Mouse (Mus musculus) monocyte, adult 5-6 weeks (primary cell): ENCODE measurements around the gene Psme2b. TPM values are rescaled to one million over a fixed set of nuclear protein-coding genes. Genes with fewer than 3 reads are reported as not detected.
A peak's percentile ranks its signal among the peaks of the same experiment; 100 is the strongest.
"Not testable (repeated sequence)": the region's sequence is repeated elsewhere in the genome, so short reads cannot be mapped to it uniquely, and the experiment has no call there.

Experiments
- ATAC-seq: fragments of 153-309, 156-312 bp; replicated peaks from 2 replicates; pipeline ENCODE4 v1.8.0; 2017; ENCODE audit warnings: mild to moderate bottlenecking; ENCODE audit not compliant: low TSS enrichment, insufficient number of reproducible peaks, severe bottlenecking, poor library complexity, low FRiP score
- total RNA-seq: library from RNA; stranded (forward); fragments of 200-1000, 200-491, 200-594 nt; gene quantifications from 3 replicates; pipeline ENCODE4 v1.2.3, GENCODE M21; 2017

Gene Psme2b
- total RNA-seq: 32.3 to 73.6 TPM (median 37.8 TPM) in 3 replicates

GRCm38 (mm10) chr11:48946090-48946489 lies at the start of gene Psme2b:
TSS of gene Psme2b (minus strand) at chr11:48946190.
- not testable (repeated sequence) for ATAC-seq

- 0 out of 2 replicates have a peak, but pooled peaks have one; percentile 47 for ATAC-seq
These were observed 48.0 kb upstream of the Psme2b start, which contains the start of gene Tgtp1 for GRCm38 (mm10) chr11:48994018-48994417. TSS of gene Tgtp1 (minus strand) at chr11:48994172.

GRCm38 (mm10) chr11:48993296-48993695 lies 47.3 kb upstream of the Psme2b start:
- not testable (repeated sequence) for ATAC-seq

GRCm38 (mm10) chr11:48991740-48992520 lies 45.9 kb upstream of the Psme2b start, which contains the start of gene Gm12185:
TSS of gene Gm12185 (minus strand) at chr11:48992226.
- ATAC-seq: not testable (repeated sequence)

GRCm38 (mm10) chr11:48989981-48990380 lies 44.0 kb upstream of the Psme2b start:
- not testable (repeated sequence) for ATAC-seq

GRCm38 (mm10) chr11:48988219-48988618 lies 42.2 kb upstream of the Psme2b start:
- ATAC-seq: peak; percentile 37; the same call in 1 of the 2 replicates

GRCm38 (mm10) chr11:48982848-48983247 lies 36.9 kb upstream of the Psme2b start:
- not testable (repeated sequence) for ATAC-seq

- ATAC-seq: peak; percentile 55
These were observed 34.1 kb upstream of the Psme2b start for GRCm38 (mm10) chr11:48980052-48980451.

- peak; percentile 82 for ATAC-seq
These were observed 33.3 kb upstream of the Psme2b start, which contains the start of gene 9930111J21Rik1 for GRCm38 (mm10) chr11:48979251-48979650. TSS of gene 9930111J21Rik1 (minus strand) at chr11:48979398.

GRCm38 (mm10) chr11:48978240-48978939 lies 32.4 kb upstream of the Psme2b start, which contains the start of gene Olfr56:
TSS of gene Olfr56 (plus strand) at chr11:48978889.
- ATAC-seq: peak; percentile 60

GRCm38 (mm10) chr11:48974686-48975085 lies 28.7 kb upstream of the Psme2b start:
- not testable (repeated sequence) for ATAC-seq

- not testable (repeated sequence) for ATAC-seq
These were observed 6.7 kb downstream of the Psme2b start for GRCm38 (mm10) chr11:48939286-48939685.

- ATAC-seq: peak; percentile 50; the same call in 1 of the 2 replicates
These were observed 10.7 kb downstream of the Psme2b start for GRCm38 (mm10) chr11:48935291-48935690.

GRCm38 (mm10) chr11:48933923-48934322 lies 12.1 kb downstream of the Psme2b start:
- ATAC-seq: not testable (repeated sequence)

- ATAC-seq: not testable (repeated sequence)
These were observed 12.6 kb downstream of the Psme2b start for GRCm38 (mm10) chr11:48933422-48933821.

- 0 out of 2 replicates have a peak, but pooled peaks have one; percentile 13 for ATAC-seq
These were observed 17.9 kb downstream of the Psme2b start for GRCm38 (mm10) chr11:48928068-48928467.

- ATAC-seq: not testable (repeated sequence)
These were observed 19.6 kb downstream of the Psme2b start for GRCm38 (mm10) chr11:48926437-48926836.

GRCm38 (mm10) chr11:48923818-48924217 lies 22.2 kb downstream of the Psme2b start:
- peak; percentile 62 for ATAC-seq

GRCm38 (mm10) chr11:48918380-48918779 lies 27.6 kb downstream of the Psme2b start:
- no peak for ATAC-seq
